Mouse (Mus musculus) liver, postnatal 0 days (tissue): ENCODE measurements around the gene Pde4d. TPM values are rescaled to one million over a fixed set of nuclear protein-coding genes. Genes with fewer than 3 reads are reported as not detected.

Experiments
- ATAC-seq: fragments of 200-750 bp; cut with Nextera tagmentation; 2 replicates; pipeline ENCODE4 v1.8.0; 2017; ENCODE audit warnings: mild to moderate bottlenecking, moderate library complexity
- DNase-seq: peaks from one replicate; pipeline ENCODE4 v3.0.0-alpha.2; 2016
- H3K27ac ChIP-seq: fragments of 300-500 bp; sonication (generic); 2 replicates; pipeline ENCODE4 v1.5.1; 2014; ENCODE audit warnings: antibody characterized with exemption, moderate library complexity, mild to moderate bottlenecking, low read depth
- H3K27me3 ChIP-seq: fragments of 300-500 bp; sonication (generic); 2 replicates; pipeline ENCODE4 v1.6.1; 2014; ENCODE audit warnings: low read length, control low read depth, mixed read lengths; ENCODE audit not compliant: insufficient read depth
- H3K36me3 ChIP-seq: fragments of 300-500 bp; sonication (generic); replicated peaks from 2 replicates; pipeline ENCODE4 v1.6.1; 2014; ENCODE audit warnings: mild to moderate bottlenecking, control low read depth, low read length, moderate library complexity, mixed read lengths; ENCODE audit not compliant: insufficient read depth
- H3K4me1 ChIP-seq: fragments of 300-500 bp; sonication (generic); 2 replicates; pipeline ENCODE4 v1.6.1; 2014; ENCODE audit warnings: antibody characterized with exemption, mild to moderate bottlenecking, control low read depth; ENCODE audit not compliant: insufficient read depth
- H3K4me2 ChIP-seq: fragments of 300-500 bp; sonication (generic); 2 replicates; pipeline ENCODE4 v1.6.1; 2014; ENCODE audit warnings: low read depth, mild to moderate bottlenecking, low read length, moderate library complexity, mixed read lengths
- H3K4me3 ChIP-seq: fragments of 300-500 bp; sonication (generic); 2 replicates; pipeline ENCODE4 v1.5.1; 2014; ENCODE audit warnings: low read depth, low read length
- H3K9ac ChIP-seq: fragments of 300-500 bp; sonication (generic); replicated peaks from 2 replicates; pipeline ENCODE4 v1.6.1; 2014; ENCODE audit warnings: mild to moderate bottlenecking, moderate library complexity
- H3K9me3 ChIP-seq: fragments of 300-500 bp; sonication (generic); 2 replicates; pipeline ENCODE4 v1.6.1; 2016; ENCODE audit warnings: mild to moderate bottlenecking, control low read depth, low read length, mixed read lengths
- CTCF ChIP-seq: sonication (generic); IDR thresholded peaks from 2 replicates; pipeline ENCODE4 v1.5.1; 2016; ENCODE audit warnings: antibody characterized with exemption, low read depth
- EP300 ChIP-seq: IDR thresholded peaks from 2 replicates; pipeline ENCODE4 v1.6.1; 2016; ENCODE audit warnings: antibody characterized with exemption, low read depth, mild to moderate bottlenecking
- WGBS: fragments of 180-500 bp; shearing (Covaris S2); extraction: QIAGEN DNeasy Blood & Tissue Kit; methylation state at CpG from one replicate; pipeline ENCODE4 v1.1.7; 2014; ENCODE audit not compliant: insufficient replicate concordance; 5-methylcytosine and 5-hydroxymethylcytosine counted together
- polyA plus RNA-seq: library from polyadenylated mRNA; unstranded; fragments of >200 nt; fragmentation: Nextera tagmentation; extraction: Ambion mirVana; gene quantifications from 2 replicates; pipeline ENCODE4 v1.2.1, GENCODE M21; 2015

Pde4d gene
- polyA plus RNA-seq, 1 experiment from 2014 or later = 6.1 TPM

DNA sequence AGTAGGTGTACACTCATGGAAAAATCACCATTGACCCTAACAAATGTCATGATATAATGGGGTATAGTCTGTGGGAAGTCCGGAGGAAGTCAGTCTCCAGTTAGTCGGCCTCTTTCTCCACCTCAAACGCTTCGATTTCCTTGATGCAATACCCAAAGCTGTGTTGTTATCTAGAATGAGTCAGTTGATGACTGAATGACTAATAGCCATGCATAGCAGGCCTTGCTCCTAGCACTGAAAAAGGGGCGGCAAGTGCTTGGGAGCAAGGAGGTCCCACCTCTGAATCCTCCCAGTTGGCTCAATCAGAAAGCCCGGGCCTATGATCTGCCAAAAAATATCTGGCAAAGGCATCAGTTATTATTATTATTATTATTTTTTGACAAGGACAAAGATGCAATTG is 1209.4 kb downstream of the Pde4d start:
- 0 out of 2 replicates have a peak, but pooled peaks cover 3% of the 10 kb centered on the region for H3K4me1 ChIP-seq
- no peaks in the 10 kb centered on the region for H3K27me3 ChIP-seq
- H3K4me2 ChIP-seq = no peak overlapping the region
- no peaks in the 10 kb centered on the region for H3K36me3 ChIP-seq
- no peak for TF ChIP-seq CTCF
- TF ChIP-seq EP300 = no peak
- no peak overlapping the region for H3K27ac ChIP-seq
- H3K9ac ChIP-seq = no peak overlapping the region
- H3K9me3 ChIP-seq = no peaks in the 10 kb centered on the region
- H3K4me3 ChIP-seq = no peak overlapping the region
- WGBS = 58% methylated on average over 6 of the region's 6 CpGs
- ATAC-seq = no peak
- no peak for DNase-seq

DNA sequence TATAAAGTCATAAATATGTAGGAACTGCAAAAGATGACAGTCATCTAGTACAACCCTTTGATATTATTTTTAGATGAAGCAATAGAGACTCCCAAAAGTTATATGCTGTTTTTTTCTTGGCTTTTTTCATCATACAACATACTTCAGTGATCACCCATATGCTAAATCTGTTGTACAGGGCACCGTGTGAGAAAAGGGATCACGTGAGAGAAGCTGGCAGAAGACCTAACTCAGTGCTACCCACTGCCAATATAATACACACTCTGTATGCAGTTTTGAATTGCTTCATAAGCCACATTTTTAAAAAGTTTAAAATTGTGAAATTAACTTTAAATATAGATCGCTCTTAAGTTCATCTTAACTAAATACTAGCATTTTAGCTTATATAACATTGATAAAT is 1211.6 kb downstream of the Pde4d start:
- Histone ChIP-seq H3K9me3 (no peaks in the 10 kb centered on the region), H3K4me1 (peaks cover 16% of the 10 kb centered on the region), H3K4me3 (no peak overlapping the region), H3K4me2 (no peak overlapping the region), H3K27me3 (no peaks in the 10 kb centered on the region), H3K36me3 (no peaks in the 10 kb centered on the region), H3K27ac (no peak overlapping the region), H3K9ac (no peak overlapping the region)
- ATAC-seq = no peak
- no peak for DNase-seq
- no peak for TF ChIP-seq CTCF
- TF ChIP-seq EP300 = no peak
- 87% methylated on average over 3 of the region's 3 CpGs for WGBS

GRCm38 (mm10) chr13:109662099-109662498 is 1212.4 kb downstream of the Pde4d start:
- peak overlapping the region; percentile 20; the same call in 1 of the 2 replicates for H3K4me2 ChIP-seq
- no peak overlapping the region for H3K9ac ChIP-seq
- ATAC-seq = no peak
- H3K4me1 ChIP-seq = peaks cover 16% of the 10 kb centered on the region
- H3K36me3 ChIP-seq = no peaks in the 10 kb centered on the region
- no peak for TF ChIP-seq CTCF
- TF ChIP-seq EP300 = no peak
- H3K27ac ChIP-seq = 0 out of 2 replicates have a peak overlapping the region, but pooled peaks have one; percentile 30
- no peak for DNase-seq
- WGBS = 71% methylated on average over 5 of the region's 5 CpGs
- no peak overlapping the region for H3K4me3 ChIP-seq
- H3K9me3 ChIP-seq = no peaks in the 10 kb centered on the region
- no peaks in the 10 kb centered on the region for H3K27me3 ChIP-seq

GRCm38 (mm10) chr13:109662731-109663130 is 1213.0 kb downstream of the Pde4d start:
- no peak overlapping the region for H3K4me2 ChIP-seq
- H3K9ac ChIP-seq = no peak overlapping the region
- no peak for ATAC-seq
- H3K27me3 ChIP-seq = no peaks in the 10 kb centered on the region
- 69% methylated on average over 3 of the region's 3 CpGs for WGBS
- TF ChIP-seq CTCF = no peak
- no peak for TF ChIP-seq EP300
- H3K4me1 ChIP-seq = peaks cover 16% of the 10 kb centered on the region
- no peaks in the 10 kb centered on the region for H3K36me3 ChIP-seq
- no peaks in the 10 kb centered on the region for H3K9me3 ChIP-seq
- DNase-seq = no peak
- no peak overlapping the region for H3K27ac ChIP-seq
- H3K4me3 ChIP-seq = no peak overlapping the region

GRCm38 (mm10) chr13:109664956-109665802 is 1215.4 kb downstream of the Pde4d start:
- Histone ChIP-seq H3K4me2 (peak overlapping the region; percentile 48), H3K36me3 (no peaks in the 10 kb centered on the region), H3K27ac (peak overlapping the region; percentile 56), H3K4me1 (peaks cover 20% of the 10 kb centered on the region), H3K9ac (no peak overlapping the region), H3K4me3 (no peak overlapping the region), H3K27me3 (no peaks in the 10 kb centered on the region), H3K9me3 (no peaks in the 10 kb centered on the region)
- TF ChIP-seq EP300 (no peak), CTCF (no peak)
- DNase-seq (no peak), ATAC-seq (peak; percentile 46)
- WGBS = 62% methylated on average over 10 of the region's 10 CpGs

DNA sequence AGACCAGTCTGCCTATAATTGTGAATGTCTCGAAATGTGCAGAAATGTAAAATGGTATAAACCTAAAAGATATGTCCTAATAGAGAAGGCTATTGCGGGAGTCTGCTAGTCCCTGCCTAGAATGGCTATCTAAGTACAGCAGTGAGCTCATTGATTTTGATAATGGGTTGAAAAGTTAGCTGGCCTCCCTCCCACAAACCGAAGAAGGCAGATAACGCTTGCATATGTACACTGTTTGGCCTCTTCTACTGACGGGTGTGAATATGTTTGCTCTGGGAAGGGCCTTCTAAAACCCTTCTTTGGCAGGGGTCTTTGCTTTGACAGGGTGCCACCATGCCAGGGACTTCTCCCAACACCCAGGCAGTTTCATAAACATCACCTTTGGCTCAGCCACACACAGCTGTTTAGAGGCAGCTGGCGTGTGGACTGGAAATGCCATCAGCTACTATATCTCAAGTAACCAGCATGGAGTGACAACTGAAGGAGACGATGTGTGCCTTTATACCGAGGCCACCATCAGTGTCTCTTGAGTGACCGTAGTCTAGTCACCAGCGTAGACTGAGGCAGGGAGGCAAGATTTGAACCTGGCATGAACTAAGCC is 1216.2 kb downstream of the Pde4d start:
- no peaks in the 10 kb centered on the region for H3K36me3 ChIP-seq
- H3K4me2 ChIP-seq = peak overlapping the region; percentile 48
- no peak for TF ChIP-seq CTCF
- peak; percentile 95 for TF ChIP-seq EP300
- H3K9me3 ChIP-seq = no peaks in the 10 kb centered on the region
- peaks cover 25% of the 10 kb centered on the region for H3K4me1 ChIP-seq
- WGBS = 34% methylated on average over 10 of the region's 10 CpGs
- DNase-seq = no peak
- peak; percentile 92 for ATAC-seq
- peak overlapping the region; percentile 56 for H3K27ac ChIP-seq
- H3K4me3 ChIP-seq = no peak overlapping the region
- peak overlapping the region; percentile 36; the same call in 1 of the 2 replicates for H3K9ac ChIP-seq
- no peaks in the 10 kb centered on the region for H3K27me3 ChIP-seq
